15 mouse cellular contexts compared by ENCODE assay signal in the genomic region with DNA sequence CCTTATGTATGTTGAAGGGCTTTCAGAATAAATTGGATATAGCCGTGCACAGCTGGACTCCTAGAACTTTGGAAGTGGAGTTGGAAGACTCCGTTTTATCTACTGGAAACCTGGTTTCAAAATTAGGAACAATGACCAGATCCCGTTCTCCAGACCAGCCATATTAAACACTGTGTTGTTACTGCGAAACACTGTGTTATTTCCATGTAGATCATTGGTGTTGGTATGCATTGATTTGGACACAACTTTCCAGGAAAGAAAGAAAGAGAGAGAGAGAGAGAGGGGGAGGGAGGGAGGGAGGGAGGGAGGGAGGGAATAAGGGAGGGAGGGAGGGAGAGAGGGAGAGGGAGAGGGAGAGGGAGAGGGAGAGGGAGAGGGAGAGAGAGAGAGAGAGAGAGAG. TPM values are rescaled to one million over a fixed set of nuclear protein-coding genes. Genes with fewer than 3 reads are reported as not detected.
DNase-seq lines count a peak whose midpoint lies in the region; ATAC-seq lines count a peak whose summit lies in the region.
"Had no signal": no experiment of that assay in that cellular context is flagged by ENCODE, and none has a peak within 500 bp of the region (broad histone marks: within the 10 kb centered on the region; RNA-seq: fewer than 3 reads in every experiment).

No protein-coding gene starts in this region.

- no peak overlapping the region for H3K9ac ChIP-seq in heart, embryonic 13.5 days
- H3K9ac ChIP-seq in embryonic facial prominence, embryonic 13.5 days: no peak overlapping the region
- H3K9ac ChIP-seq in hindbrain, embryonic 14.5 days: no peak overlapping the region
- no peak overlapping the region for H3K9ac ChIP-seq in midbrain, embryonic 14.5 days (replicated peaks; ENCODE audit: low read length)
- H3K9ac ChIP-seq: intestine, embryonic 15.5 days; limb, embryonic 13.5 days had no signal

- intact Hi-C loops in heart, postnatal 10 days (cut with DNase I): no loop called here

- DNase-seq in heart, postnatal 10 days: no peak
- no peak for DNase-seq in hindbrain, embryonic 14.5 days (ENCODE audit: low spot score)
- DNase-seq in midbrain, embryonic 14.5 days: no peak
- no peak for DNase-seq in thymus, postnatal 14 days
- DNase-seq in layer of hippocampus, postnatal 10 days (ENCODE audit: low spot score in 2 of 2): no peak
- DNase-seq: cerebellum, adult 11-12 months; heart, adult 2 months; kidney, postnatal 14 days; spleen, adult 18-20 months; thymus, postnatal 36 days had no signal

- no peak for ATAC-seq in heart, embryonic 13.5 days (ENCODE audit: extremely low read depth, insufficient number of reproducible peaks, low FRiP score, low TSS enrichment)
- ATAC-seq in embryonic facial prominence, embryonic 13.5 days (ENCODE audit: insufficient number of reproducible peaks, insufficient read depth, low FRiP score, low TSS enrichment, low read depth): no peak
- ATAC-seq in hindbrain, embryonic 14.5 days (ENCODE audit: low FRiP score): no peak
- ATAC-seq in midbrain, embryonic 14.5 days (ENCODE audit: low FRiP score, low TSS enrichment): no peak
- ATAC-seq: intestine, embryonic 15.5 days had no signal

- peaks cover 7% of the 10 kb centered on the region; the same call in 1 of the 2 replicates for H3K4me1 ChIP-seq in heart, embryonic 13.5 days
- peaks cover 9% of the 10 kb centered on the region; the same call in 1 of the 2 replicates for H3K4me1 ChIP-seq in embryonic facial prominence, embryonic 13.5 days
- peaks cover 6% of the 10 kb centered on the region; the same call in 1 of the 2 replicates for H3K4me1 ChIP-seq in hindbrain, embryonic 14.5 days (replicated peaks; ENCODE audit: control insufficient read depth, insufficient read depth, low read length)
- no peaks in the 10 kb centered on the region for H3K4me1 ChIP-seq in midbrain, embryonic 14.5 days (ENCODE audit: control insufficient read depth, insufficient read depth, low read length)
- H3K4me1 ChIP-seq: intestine, embryonic 15.5 days had no signal

- peak overlapping the region; percentile 48; the same call in 1 of the 2 replicates for H3K4me2 ChIP-seq in heart, embryonic 13.5 days
- H3K4me2 ChIP-seq in embryonic facial prominence, embryonic 13.5 days: 0 out of 2 replicates have a peak overlapping the region, but pooled peaks have one; percentile 38
- peak overlapping the region; percentile 19; the same call in 1 of the 2 replicates for H3K4me2 ChIP-seq in hindbrain, embryonic 14.5 days (replicated peaks)
- H3K4me2 ChIP-seq in midbrain, embryonic 14.5 days (ENCODE audit: low read length): peak overlapping the region; percentile 43; the same call in 1 of the 2 replicates
- H3K4me2 ChIP-seq: intestine, embryonic 15.5 days had no signal

- H3K4me3 ChIP-seq in heart, embryonic 13.5 days: 0 out of 2 replicates have a peak overlapping the region, but pooled peaks have one; percentile 23
- H3K4me3 ChIP-seq in embryonic facial prominence, embryonic 13.5 days: no peak overlapping the region
- H3K4me3 ChIP-seq in hindbrain, embryonic 14.5 days (replicated peaks; ENCODE audit: low read length): no peak overlapping the region
- H3K4me3 ChIP-seq in midbrain, embryonic 14.5 days (replicated peaks; ENCODE audit: low read depth, low read length): no peak overlapping the region
- H3K4me3 ChIP-seq: heart, adult 2 months; intestine, embryonic 15.5 days; limb, embryonic 13.5 days had no signal

- no peak overlapping the region for H3K27ac ChIP-seq in heart, embryonic 13.5 days (replicated peaks)
- H3K27ac ChIP-seq in embryonic facial prominence, embryonic 13.5 days: no peak overlapping the region
- no peak overlapping the region for H3K27ac ChIP-seq in hindbrain, embryonic 14.5 days
- peak overlapping the region; percentile 74 for H3K27ac ChIP-seq in midbrain, embryonic 14.5 days (replicated peaks; ENCODE audit: low read depth, low read length)
- H3K27ac ChIP-seq: heart, adult 2 months; intestine, embryonic 15.5 days; limb, embryonic 13.5 days had no signal

- H3K27me3 ChIP-seq in heart, embryonic 13.5 days (replicated peaks): no peaks in the 10 kb centered on the region
- no peaks in the 10 kb centered on the region for H3K27me3 ChIP-seq in embryonic facial prominence, embryonic 13.5 days
- no peaks in the 10 kb centered on the region for H3K27me3 ChIP-seq in hindbrain, embryonic 14.5 days (ENCODE audit: control insufficient read depth, insufficient read depth, low read length)
- H3K27me3 ChIP-seq in midbrain, embryonic 14.5 days (ENCODE audit: control insufficient read depth, insufficient read depth, low read length): no peaks in the 10 kb centered on the region
- H3K27me3 ChIP-seq: CH12.LX; intestine, embryonic 15.5 days; limb, embryonic 13.5 days had no signal

- no peaks in the 10 kb centered on the region for H3K36me3 ChIP-seq in heart, embryonic 13.5 days
- no peaks in the 10 kb centered on the region for H3K36me3 ChIP-seq in embryonic facial prominence, embryonic 13.5 days
- no peaks in the 10 kb centered on the region for H3K36me3 ChIP-seq in hindbrain, embryonic 14.5 days (replicated peaks; ENCODE audit: control insufficient read depth, insufficient read depth)
- no peaks in the 10 kb centered on the region for H3K36me3 ChIP-seq in midbrain, embryonic 14.5 days (ENCODE audit: control insufficient read depth, insufficient read depth, low read length)
- H3K36me3 ChIP-seq: intestine, embryonic 15.5 days; limb, embryonic 13.5 days had no signal

- no peaks in the 10 kb centered on the region for H3K9me3 ChIP-seq in heart, embryonic 13.5 days
- no peaks in the 10 kb centered on the region for H3K9me3 ChIP-seq in embryonic facial prominence, embryonic 13.5 days
- no peaks in the 10 kb centered on the region for H3K9me3 ChIP-seq in hindbrain, embryonic 14.5 days (ENCODE audit: control insufficient read depth, low read length)
- no peaks in the 10 kb centered on the region for H3K9me3 ChIP-seq in midbrain, embryonic 14.5 days (ENCODE audit: control insufficient read depth, low read length)
- H3K9me3 ChIP-seq: intestine, embryonic 15.5 days; limb, embryonic 13.5 days had no signal

- 62% methylated on average over 4 of the region's 4 CpGs for WGBS in heart, embryonic 13.5 days
- 80% methylated on average over 4 of the region's 4 CpGs for WGBS in embryonic facial prominence, embryonic 13.5 days
- 66% methylated on average over 4 of the region's 4 CpGs for WGBS in hindbrain, embryonic 14.5 days
- WGBS in midbrain, embryonic 14.5 days: 29% methylated on average over 4 of the region's 4 CpGs

RNA-seq across cellular contexts. Expression of gene Commd8, which starts 7.1 kb away (rescaled TPM):
- 102 and 109 TPM in 2 replicates for polyA plus RNA-seq in heart, embryonic 13.5 days (2015; fragmentation: Nextera tagmentation; extraction: Ambion mirVana)
- total RNA-seq in heart, postnatal 10 days (2021): 10 to 100 TPM; 44.1 to 47.4 TPM
- polyA plus RNA-seq in embryonic facial prominence, embryonic 13.5 days (2015; fragmentation: Nextera tagmentation; extraction: Ambion mirVana): 151 and 158 TPM in 2 replicates
- 146 and 158 TPM in 2 replicates for polyA plus RNA-seq in hindbrain, embryonic 14.5 days (2014; fragmentation: Nextera tagmentation; extraction: Ambion mirVana)
- 155 and 160 TPM in 2 replicates for polyA plus RNA-seq in midbrain, embryonic 14.5 days (2014; fragmentation: Nextera tagmentation; extraction: Ambion mirVana)
- 10 to 100 TPM; 91.2 to 92.2 TPM for total RNA-seq in layer of hippocampus, postnatal 10 days (2021)
